24 mouse cellular contexts compared by ENCODE assay signal in genomic region chr14:21537838-21538237, GRCm38 (mm10). TPM values are rescaled to one million over a fixed set of nuclear protein-coding genes. Genes with fewer than 3 reads are reported as not detected.
DNase-seq lines count a peak whose midpoint lies in the region; ATAC-seq and TF ChIP-seq lines count a peak whose summit lies in the region.
"Had no signal": no experiment of that assay in that cellular context is flagged by ENCODE, and none has a peak within 500 bp of the region (broad histone marks: within the 10 kb centered on the region; RNA-seq: fewer than 3 reads in every experiment).

No protein-coding gene starts in this region.

- in situ Hi-C loops in ES-E14 (cut with MboI; ENCODE audit: low sequenced_read_pairs in 2 of 2, unreplicated experiment in 2 of 2): no loop called here

- peaks cover 39% of the 10 kb centered on the region for H3K4me1 ChIP-seq in heart, embryonic 10.5 days
- H3K4me1 ChIP-seq in liver, embryonic 12.5 days: peaks cover 22% of the 10 kb centered on the region
- H3K4me1 ChIP-seq in liver, postnatal 0 days (ENCODE audit: insufficient read depth): no peaks in the 10 kb centered on the region
- H3K4me1 ChIP-seq in ES-E14 (ENCODE audit: control insufficient read depth in 2 of 2, insufficient read depth in 2 of 2, low read length in 2 of 2, poor library complexity in 1 of 2): peaks cover 12 to 42% of the 10 kb centered on the region in 2 experiments

- no peak overlapping the region for H3K9ac ChIP-seq in liver, embryonic 12.5 days
- no peak overlapping the region for H3K9ac ChIP-seq in liver, postnatal 0 days (replicated peaks)
- no peak overlapping the region for H3K9ac ChIP-seq in ES-E14 (ENCODE audit: insufficient read depth, low read depth, low read length, poor library complexity, severe bottlenecking)
- H3K9ac ChIP-seq: hindbrain, embryonic 14.5 days had no signal

- WGBS in heart, embryonic 10.5 days: 83% methylated on average over 3 of the region's 3 CpGs
- 47% methylated on average over 3 of the region's 3 CpGs for WGBS in liver, embryonic 12.5 days (ENCODE audit: insufficient replicate concordance)
- WGBS in liver, postnatal 0 days (ENCODE audit: insufficient replicate concordance): 82% methylated on average over 3 of the region's 3 CpGs

- TF ChIP-seq EP300 in liver, postnatal 0 days (IDR thresholded peaks at IDR 0.05; ENCODE audit: low read depth): no peak

- no peak for ATAC-seq in liver, embryonic 12.5 days
- ATAC-seq in liver, postnatal 0 days: no peak
- ATAC-seq: forebrain, embryonic 14.5 days; intestine, embryonic 16.5 days; Patski had no signal

- H3K4me3 ChIP-seq in heart, embryonic 10.5 days: no peak overlapping the region
- H3K4me3 ChIP-seq in liver, embryonic 12.5 days: no peak overlapping the region
- no peak overlapping the region for H3K4me3 ChIP-seq in liver, postnatal 0 days (ENCODE audit: low read depth, low read length)
- H3K4me3 ChIP-seq in ES-E14 (ENCODE audit: insufficient read depth in 1 of 2, low read depth in 1 of 2, low read length in 2 of 2, poor library complexity in 1 of 2, severe bottlenecking in 1 of 2): no peak overlapping the region
- H3K4me3 ChIP-seq: embryonic facial prominence, embryonic 10.5 days; forebrain, embryonic 10.5 days; hindbrain, embryonic 10.5 days had no signal

- peak overlapping the region; percentile 19; the same call in 1 of the 2 replicates for H3K4me2 ChIP-seq in liver, embryonic 12.5 days
- no peak overlapping the region for H3K4me2 ChIP-seq in liver, postnatal 0 days (ENCODE audit: low read depth, low read length)
- H3K4me2 ChIP-seq: hindbrain, embryonic 14.5 days had no signal

- TF ChIP-seq CTCF in liver, postnatal 0 days (IDR thresholded peaks at IDR 0.05; ENCODE audit: low read depth): no peak

- H3K27ac ChIP-seq in heart, embryonic 10.5 days: peak overlapping the region; percentile 69
- H3K27ac ChIP-seq in liver, embryonic 12.5 days: no peak overlapping the region
- no peak overlapping the region for H3K27ac ChIP-seq in liver, postnatal 0 days (ENCODE audit: low read depth)
- H3K27ac ChIP-seq in ES-E14 (ENCODE audit: insufficient read depth, low read depth, low read length, poor library complexity, severe bottlenecking): peak overlapping the region; percentile 72; the same call in 1 of the 2 replicates
- H3K27ac ChIP-seq: embryonic facial prominence, embryonic 10.5 days; forebrain, embryonic 10.5 days; hindbrain, embryonic 10.5 days; hindbrain, embryonic 14.5 days had no signal

- H3K27me3 ChIP-seq in heart, embryonic 10.5 days (ENCODE audit: insufficient read depth, poor library complexity, severe bottlenecking): no peaks in the 10 kb centered on the region
- H3K27me3 ChIP-seq in liver, embryonic 12.5 days (replicated peaks): no peaks in the 10 kb centered on the region
- no peaks in the 10 kb centered on the region for H3K27me3 ChIP-seq in liver, postnatal 0 days (ENCODE audit: insufficient read depth, low read length)
- H3K27me3 ChIP-seq: CH12.LX, Patski had no signal

- intact Hi-C loops in heart, postnatal 25 days (cut with DNase I): no loop called here
- intact Hi-C loops in left cerebral cortex, postnatal 14 days (cut with DNase I): no loop called here

- no peak for DNase-seq in heart, embryonic 10.5 days (ENCODE audit: low spot score)
- no peak for DNase-seq in heart, postnatal 25 days (ENCODE audit: low spot score)
- no peak for DNase-seq in liver, postnatal 0 days
- DNase-seq in ES-E14 (ENCODE audit: low read depth, low spot score): no peak
- DNase-seq in induced T-regulatory cell, adult 2 months (ENCODE audit: low read depth): peak; percentile 14
- no peak for DNase-seq in left cerebral cortex, postnatal 14 days (ENCODE audit: low spot score in 2 of 2)
- no peak for DNase-seq in spleen, adult 12 weeks (ENCODE audit: low spot score)
- DNase-seq: adrenal gland, adult 2 months; adrenal gland, postnatal 25 days; cerebellum, adult 18-20 months; cerebellum, adult 9-11 months; cerebellum, postnatal 36 days; gastrocnemius, postnatal 14 days; heart, postnatal 10 days; kidney, adult 2 months had no signal

- no peaks in the 10 kb centered on the region for H3K9me3 ChIP-seq in heart, embryonic 10.5 days
- no peaks in the 10 kb centered on the region for H3K9me3 ChIP-seq in liver, embryonic 12.5 days (replicated peaks)
- no peaks in the 10 kb centered on the region for H3K9me3 ChIP-seq in liver, postnatal 0 days (ENCODE audit: low read length)
- no peaks in the 10 kb centered on the region for H3K9me3 ChIP-seq in ES-E14 (ENCODE audit: control insufficient read depth, insufficient read depth, low read depth, low read length)

- H3K36me3 ChIP-seq in heart, embryonic 10.5 days: peaks cover 15% of the 10 kb centered on the region
- peaks cover 9% of the 10 kb centered on the region for H3K36me3 ChIP-seq in liver, embryonic 12.5 days
- peaks cover 4% of the 10 kb centered on the region; the same call in 1 of the 2 replicates for H3K36me3 ChIP-seq in liver, postnatal 0 days (replicated peaks; ENCODE audit: insufficient read depth, low read length)
- peaks cover 9% of the 10 kb centered on the region for H3K36me3 ChIP-seq in ES-E14 (ENCODE audit: control insufficient read depth, insufficient read depth, low read length, poor library complexity, severe bottlenecking)

TF ChIP-seq in ES-E14, 5 proteins besides CTCF, POLR2A, EP300 and RAD21:
- TF ChIP-seq CHD2 (IDR thresholded peaks at IDR 0.05; ENCODE audit: low read depth, low read length) (no peak), ZNF384 (IDR thresholded peaks at IDR 0.05; ENCODE audit: low read depth, low read length) (no peak), ZC3H11A (IDR thresholded peaks at IDR 0.05; ENCODE audit: borderline replicate concordance, low read depth, low read length) (no peak), MAFK (IDR thresholded peaks at IDR 0.05; ENCODE audit: insufficient read depth, low read depth, low read length) (no peak), HCFC1 (IDR thresholded peaks at IDR 0.05; ENCODE audit: borderline replicate concordance, insufficient read depth, low read length) (no peak)

RNA-seq across cellular contexts. Expression of gene Kat6b, which starts 56.6 kb away (rescaled TPM):
- polyA plus RNA-seq in heart, embryonic 10.5 days (2016; fragmentation: Nextera tagmentation; extraction: Ambion mirVana): 9.3 and 11.1 TPM in 2 replicates
- 10 to 100 TPM; 28.1 to 32.6 TPM for total RNA-seq in heart, postnatal 25 days (2021)
- polyA plus RNA-seq in liver, embryonic 12.5 days (2016; fragmentation: Nextera tagmentation; extraction: Ambion mirVana): 3.7 and 3.9 TPM in 2 replicates
- 1.1 and 1.5 TPM in 2 replicates for polyA plus RNA-seq in liver, postnatal 0 days (2015; fragmentation: Nextera tagmentation; extraction: Ambion mirVana)
- total RNA-seq in ES-E14 (2012; rRNA removed): 172 and 204 TPM in 2 replicates
- 10 to 100 TPM; 61.2 to 65.0 TPM for total RNA-seq in left cerebral cortex, postnatal 14 days (2021)

Comparison
In these comparisons a context has a peak if more than half of its experiments do, and no peak if none do; other contexts are left out.
1. H3K27ac ChIP-seq: peak in heart, embryonic 10.5 days (single experiment) and ES-E14 (single experiment); none in liver, embryonic 12.5 days (single experiment) and liver, postnatal 0 days (single experiment).